19 mouse cellular contexts compared by ENCODE assay signal in the genomic region with DNA sequence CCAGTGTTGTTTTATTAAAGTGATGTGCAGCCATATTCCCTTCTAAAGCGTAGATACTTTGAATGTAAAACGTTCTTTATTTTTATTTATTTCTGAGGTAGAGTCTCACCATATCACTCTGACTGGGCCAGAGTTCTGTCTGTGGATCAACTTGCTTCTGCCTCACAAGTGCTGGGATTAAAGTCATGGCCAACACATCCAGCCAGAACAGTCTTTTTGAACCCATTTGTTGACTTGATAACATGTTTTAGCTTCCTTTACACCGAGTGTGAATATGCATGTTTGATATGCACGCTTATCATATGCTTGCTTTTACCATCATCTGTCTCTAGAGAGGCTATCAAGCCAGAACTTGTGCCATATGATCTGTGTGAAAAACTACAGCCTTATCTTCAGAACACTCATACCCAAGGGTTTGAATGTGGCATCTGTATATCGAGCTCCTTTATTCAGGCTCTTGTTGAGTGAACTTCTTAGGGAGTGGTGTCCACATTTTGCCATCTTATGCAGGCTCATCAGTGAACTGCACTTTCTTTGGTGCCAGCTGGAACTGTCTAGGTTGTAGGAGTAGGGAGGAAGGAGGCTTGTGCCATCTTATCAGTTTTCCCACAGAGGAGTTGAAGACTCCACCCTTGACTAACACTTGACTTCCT. TPM values are rescaled to one million over a fixed set of nuclear protein-coding genes. Genes with fewer than 3 reads are reported as not detected.
DNase-seq lines count a peak whose midpoint lies in the region; ATAC-seq and TF ChIP-seq lines count a peak whose summit lies in the region.
"Had no signal": no experiment of that assay in that cellular context is flagged by ENCODE, and none has a peak within 500 bp of the region (broad histone marks: within the 10 kb centered on the region; RNA-seq: fewer than 3 reads in every experiment).

No protein-coding gene starts in this region.

- peak; percentile 98 for TF ChIP-seq EP300 in liver, embryonic 14.5 days (IDR thresholded peaks at IDR 0.05; ENCODE audit: low read depth)

- peak; percentile 43 for ATAC-seq in common myeloid progenitor, adult 5-6 weeks (replicated peaks; ENCODE audit: low read depth, poor library complexity, severe bottlenecking)
- ATAC-seq in liver, embryonic 14.5 days (ENCODE audit: insufficient read depth), result peak; percentile 75
- ATAC-seq: midbrain, embryonic 13.5 days had no signal

- no peak overlapping the region; the same call in 1 of the 2 replicates for H3K27ac ChIP-seq in ES-E14 (ENCODE audit: insufficient read depth, low read depth, low read length, poor library complexity, severe bottlenecking)
- H3K27ac ChIP-seq in liver, embryonic 14.5 days, result peak overlapping the region; percentile 98
- no peak overlapping the region for H3K27ac ChIP-seq in midbrain, embryonic 10.5 days (replicated peaks)
- H3K27ac ChIP-seq: heart, embryonic 15.5 days; limb, embryonic 15.5 days; midbrain, embryonic 13.5 days had no signal

- H3K4me3 ChIP-seq in E14TG2a.4 (replicated peaks; ENCODE audit: low read length) (peak overlapping the region; percentile 99), ES-E14 (ENCODE audit: insufficient read depth in 1 of 2, low read depth in 1 of 2, low read length in 2 of 2, poor library complexity in 1 of 2, severe bottlenecking in 1 of 2) (no peak overlapping the region; a peak in 1 of 4 replicates)
- H3K4me3 ChIP-seq in liver, embryonic 14.5 days (ENCODE audit: insufficient read depth in 1 of 2, low read depth in 2 of 2, low read length in 2 of 2), result peak overlapping the region; percentile 39 to 88
- no peak overlapping the region for H3K4me3 ChIP-seq in midbrain, embryonic 10.5 days

- H3K9me3 ChIP-seq in E14TG2a.4 (ENCODE audit: low read length), result no peaks in the 10 kb centered on the region
- no peaks in the 10 kb centered on the region for H3K9me3 ChIP-seq in ES-E14 (ENCODE audit: control insufficient read depth, insufficient read depth, low read depth, low read length)
- no peaks in the 10 kb centered on the region for H3K9me3 ChIP-seq in liver, embryonic 14.5 days (ENCODE audit: control insufficient read depth, low read length)
- no peaks in the 10 kb centered on the region for H3K9me3 ChIP-seq in midbrain, embryonic 10.5 days (replicated peaks)
- H3K9me3 ChIP-seq: heart, embryonic 15.5 days; limb, embryonic 15.5 days; midbrain, embryonic 13.5 days had no signal

- H3K27me3 ChIP-seq in E14TG2a.4 (ENCODE audit: insufficient read depth, low read length), result no peaks in the 10 kb centered on the region
- no peaks in the 10 kb centered on the region for H3K27me3 ChIP-seq in liver, embryonic 14.5 days (ENCODE audit: control insufficient read depth, insufficient read depth, low read length)
- no peaks in the 10 kb centered on the region for H3K27me3 ChIP-seq in midbrain, embryonic 10.5 days (ENCODE audit: low read depth, poor library complexity, severe bottlenecking)
- H3K27me3 ChIP-seq: heart, embryonic 15.5 days; limb, embryonic 15.5 days; midbrain, embryonic 13.5 days had no signal

- no peak for DNase-seq in ES-E14 (ENCODE audit: low read depth, low spot score)
- peak; percentile 78 to 89 (median 84) for DNase-seq in liver, embryonic 14.5 days (ENCODE audit: low read depth in 3 of 3, low spot score in 3 of 3)
- no peak for DNase-seq in B cell, adult 2 months
- no peak for DNase-seq in cerebellum, adult 8-10 months
- DNase-seq in lung, postnatal 4 days, result no peak
- DNase-seq in midbrain, embryonic 10.5 days (ENCODE audit: low spot score), result no peak
- DNase-seq: cerebellum, adult 11-12 months; gastrocnemius, postnatal 25 days; kidney, adult 8-10 months; kidney, postnatal 36 days; lung, postnatal 10 days; retina, postnatal 1 day; thymus, adult 18-20 months had no signal

- TF ChIP-seq CTCF in E14TG2a.4 (conservative IDR thresholded peaks at IDR 0.05; ENCODE audit: low read length), result no peak
- TF ChIP-seq CTCF in liver, embryonic 14.5 days (IDR thresholded peaks at IDR 0.05; ENCODE audit: low read depth), result peak; percentile 6; the same call in 1 of the 2 replicates

- H3K36me3 ChIP-seq in E14TG2a.4 (ENCODE audit: insufficient read depth, low read length) (peaks cover 62% of the 10 kb centered on the region), ES-E14 (ENCODE audit: control insufficient read depth, insufficient read depth, low read length, poor library complexity, severe bottlenecking) (peaks cover 27% of the 10 kb centered on the region)
- H3K36me3 ChIP-seq in liver, embryonic 14.5 days (replicated peaks; ENCODE audit: control insufficient read depth, insufficient read depth, low read depth), result peaks cover 38% of the 10 kb centered on the region
- H3K36me3 ChIP-seq in midbrain, embryonic 10.5 days, result peaks cover 49% of the 10 kb centered on the region

- WGBS in liver, embryonic 14.5 days (ENCODE audit: insufficient replicate concordance), result 22% methylated on average over 5 of the region's 5 CpGs
- 93% methylated on average over 5 of the region's 5 CpGs for WGBS in midbrain, embryonic 10.5 days

- peak overlapping the region; percentile 27; the same call in 1 of the 2 replicates for H3K9ac ChIP-seq in ES-E14 (ENCODE audit: insufficient read depth, low read depth, low read length, poor library complexity, severe bottlenecking)
- peak overlapping the region; percentile 99 for H3K9ac ChIP-seq in liver, embryonic 14.5 days (replicated peaks)

- H3K4me2 ChIP-seq in liver, embryonic 14.5 days (ENCODE audit: low read depth), result peak overlapping the region; percentile 99

- in situ Hi-C loops in ES-E14 (cut with MboI; ENCODE audit: low sequenced_read_pairs in 2 of 2, unreplicated experiment in 2 of 2), result no loop called here

- H3K4me1 ChIP-seq in E14TG2a.4 (replicated peaks; ENCODE audit: low read depth, low read length) (peaks cover 43% of the 10 kb centered on the region), ES-E14 (ENCODE audit: control insufficient read depth in 2 of 2, insufficient read depth in 2 of 2, low read length in 2 of 2, poor library complexity in 1 of 2) (peaks cover 5 to 6% of the 10 kb centered on the region in 2 experiments)
- peaks cover 16 to 27% of the 10 kb centered on the region in 2 experiments for H3K4me1 ChIP-seq in liver, embryonic 14.5 days (replicated peaks; ENCODE audit: control insufficient read depth in 2 of 2, insufficient read depth in 2 of 2, low read length in 1 of 2)
- H3K4me1 ChIP-seq in midbrain, embryonic 10.5 days, result peaks cover 30% of the 10 kb centered on the region

TF ChIP-seq in ES-E14, 5 proteins besides CTCF, POLR2A, EP300 and RAD21:
- TF ChIP-seq HCFC1 (IDR thresholded peaks at IDR 0.05; ENCODE audit: borderline replicate concordance, insufficient read depth, low read length) (no peak), ZC3H11A (IDR thresholded peaks at IDR 0.05; ENCODE audit: borderline replicate concordance, low read depth, low read length) (no peak), CHD2 (IDR thresholded peaks at IDR 0.05; ENCODE audit: low read depth, low read length) (no peak), MAFK (IDR thresholded peaks at IDR 0.05; ENCODE audit: insufficient read depth, low read depth, low read length) (no peak)

RNA-seq across cellular contexts. Expression of gene Gid8, which starts 2.2 kb away (rescaled TPM):
- 57.8 and 64.7 TPM in 2 replicates for total RNA-seq in ES-E14 (2012; rRNA removed)
- total RNA-seq in common myeloid progenitor, adult 5-6 weeks (2017), result 78.3 and 83.0 TPM in 2 replicates
- polyA plus RNA-seq in liver, embryonic 14.5 days (2012; rRNA removed), result 62.6 and 87.4 TPM in 2 replicates
- 121 and 127 TPM in 2 replicates for polyA plus RNA-seq in liver, embryonic 14.5 days (2014; fragmentation: Nextera tagmentation; extraction: Ambion mirVana)
- polyA plus RNA-seq in midbrain, embryonic 10.5 days (2016; fragmentation: Nextera tagmentation; extraction: Ambion mirVana), result 50.2 TPM in 2 replicates

RNA-seq across cellular contexts. Expression of gene Dido1, which starts 2.4 kb away (rescaled TPM):
- total RNA-seq in ES-E14 (2012; rRNA removed), result 84.7 and 90.6 TPM in 2 replicates
- total RNA-seq in common myeloid progenitor, adult 5-6 weeks (2017), result 64.8 and 81.1 TPM in 2 replicates
- 9.1 and 12.2 TPM in 2 replicates for polyA plus RNA-seq in liver, embryonic 14.5 days (2012; rRNA removed)
- 10.4 and 12.2 TPM in 2 replicates for polyA plus RNA-seq in liver, embryonic 14.5 days (2014; fragmentation: Nextera tagmentation; extraction: Ambion mirVana)
- 30.9 and 34.6 TPM in 2 replicates for polyA plus RNA-seq in midbrain, embryonic 10.5 days (2016; fragmentation: Nextera tagmentation; extraction: Ambion mirVana)

RNA-seq across cellular contexts. Expression of gene Slc17a9, which starts 12.9 kb away (rescaled TPM):
- total RNA-seq in ES-E14 (2012; rRNA removed), result 12.0 and 28.1 TPM in 2 replicates
- total RNA-seq in common myeloid progenitor, adult 5-6 weeks (2017), result 6.5 and 6.8 TPM in 2 replicates
- 7.7 and 10.5 TPM in 2 replicates for polyA plus RNA-seq in liver, embryonic 14.5 days (2012; rRNA removed)
- 5.6 and 6.8 TPM in 2 replicates for polyA plus RNA-seq in liver, embryonic 14.5 days (2014; fragmentation: Nextera tagmentation; extraction: Ambion mirVana)
- 0.43 and 0.57 TPM in 2 replicates for polyA plus RNA-seq in midbrain, embryonic 10.5 days (2016; fragmentation: Nextera tagmentation; extraction: Ambion mirVana)
- polyA plus RNA-seq: embryonic facial prominence, embryonic 11.5 days had no signal

Comparison
In these comparisons a context has a peak if more than half of its experiments do, and no peak if none do; other contexts are left out.
1. H3K4me3 ChIP-seq: peak in E14TG2a.4 (single experiment) and liver, embryonic 14.5 days (2 of 2); none in ES-E14 (0 of 2) and midbrain, embryonic 10.5 days (single experiment).
2. DNase-seq: peak in liver, embryonic 14.5 days (3 of 3); none in ES-E14 (single experiment), B cell, adult 2 months (0 of 2), cerebellum, adult 8-10 months (single experiment), lung, postnatal 4 days (0 of 2) and midbrain, embryonic 10.5 days (single experiment).